Mouse (Mus musculus): ENCODE data around the gene Erich3. TPM values are rescaled to one million over a fixed set of nuclear protein-coding genes. Genes with fewer than 3 reads are reported as not detected.

The Erich3 gene
- total RNA-seq, 2 experiments from 2014 or later, result 5.0 to 6.6 TPM

DNA sequence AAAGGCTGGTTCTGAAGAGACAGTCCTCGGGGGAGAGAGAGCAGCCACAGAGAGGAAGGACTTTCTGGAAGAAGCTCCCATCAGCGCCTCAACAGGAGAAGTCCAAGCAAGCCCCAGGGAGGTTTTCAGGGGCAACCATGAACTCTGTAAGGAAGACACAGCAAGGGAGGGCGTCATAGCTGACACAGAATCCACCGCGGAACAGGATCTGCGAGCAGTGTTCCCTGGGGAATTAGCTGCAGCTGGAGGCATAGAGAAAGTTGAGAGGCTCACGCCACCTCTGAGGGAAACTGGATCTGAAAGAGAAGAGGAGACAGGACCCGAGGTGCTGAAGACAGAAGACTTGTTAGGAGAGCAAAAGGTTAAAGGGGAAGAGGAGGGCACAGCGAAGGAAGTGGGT lies 99.7 kb downstream of the Erich3 start:
- DNase-seq (ENCODE audit: extremely low spot score in 1 of 2, low spot score in 1 of 2), result no peak

DNA sequence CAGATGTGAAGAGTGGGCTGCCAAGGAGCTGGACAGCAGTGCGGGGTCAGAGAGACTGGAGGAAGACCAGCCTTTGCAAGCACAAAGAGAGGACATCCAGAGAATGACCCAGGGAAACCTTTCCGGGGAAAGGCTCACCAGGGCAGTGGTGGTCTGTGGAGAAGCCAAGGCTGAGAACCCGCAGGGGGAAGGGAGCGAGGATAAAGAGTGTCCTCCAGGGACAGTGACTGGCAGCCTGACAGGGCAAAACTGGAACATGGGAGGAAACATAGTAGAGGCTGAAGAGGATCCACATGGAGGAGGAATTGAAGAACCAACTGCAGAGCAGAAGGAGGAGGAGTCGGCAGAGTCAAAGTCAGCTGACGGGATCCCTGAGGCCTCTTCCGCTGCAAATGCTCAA lies 100.5 kb downstream of the Erich3 start:
- DNase-seq (ENCODE audit: extremely low spot score in 1 of 2, low spot score in 1 of 2), result no peak

DNA sequence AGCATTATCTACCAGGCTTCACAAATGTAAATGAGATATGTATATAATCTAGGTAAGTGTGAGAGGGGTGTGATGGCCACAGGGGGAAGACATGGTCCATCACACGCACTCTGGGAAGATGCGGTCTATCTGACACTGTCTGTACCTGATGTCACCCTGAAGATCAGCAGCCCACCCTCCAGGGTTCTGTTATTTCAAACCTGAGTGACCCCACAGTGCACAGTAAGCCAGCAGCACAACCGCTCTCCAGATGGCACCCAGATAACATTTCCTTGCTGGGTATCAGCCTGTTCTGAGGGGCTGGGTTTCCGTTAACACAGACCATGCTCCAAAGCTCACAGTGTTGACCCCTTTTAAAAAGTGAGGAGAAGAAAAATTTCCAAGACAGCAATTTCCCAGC lies 102.7 kb downstream of the Erich3 start:
- no peak for DNase-seq (ENCODE audit: extremely low spot score in 1 of 2, low spot score in 1 of 2)

DNA sequence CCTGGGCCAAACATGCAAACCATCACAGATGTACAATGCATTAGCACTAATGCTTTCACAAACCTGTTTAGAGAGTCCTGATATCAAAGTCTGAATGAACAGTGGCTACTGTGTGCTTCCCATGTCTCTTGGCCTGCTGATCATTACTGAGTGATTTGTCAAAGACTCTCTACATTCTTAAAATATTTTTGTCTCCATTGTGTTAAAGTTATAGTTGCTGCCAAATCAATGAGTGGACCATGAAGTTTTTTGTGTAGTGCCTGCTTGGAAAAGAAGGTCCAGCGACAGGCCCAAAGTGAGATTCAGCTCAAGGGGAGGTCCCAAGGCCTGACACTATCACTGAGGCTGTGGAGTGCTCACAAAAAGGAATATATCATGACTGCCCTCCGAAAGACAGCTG lies 108.0 kb downstream of the Erich3 start:
- DNase-seq (ENCODE audit: extremely low spot score in 1 of 2, low spot score in 1 of 2), result no peak

DNA sequence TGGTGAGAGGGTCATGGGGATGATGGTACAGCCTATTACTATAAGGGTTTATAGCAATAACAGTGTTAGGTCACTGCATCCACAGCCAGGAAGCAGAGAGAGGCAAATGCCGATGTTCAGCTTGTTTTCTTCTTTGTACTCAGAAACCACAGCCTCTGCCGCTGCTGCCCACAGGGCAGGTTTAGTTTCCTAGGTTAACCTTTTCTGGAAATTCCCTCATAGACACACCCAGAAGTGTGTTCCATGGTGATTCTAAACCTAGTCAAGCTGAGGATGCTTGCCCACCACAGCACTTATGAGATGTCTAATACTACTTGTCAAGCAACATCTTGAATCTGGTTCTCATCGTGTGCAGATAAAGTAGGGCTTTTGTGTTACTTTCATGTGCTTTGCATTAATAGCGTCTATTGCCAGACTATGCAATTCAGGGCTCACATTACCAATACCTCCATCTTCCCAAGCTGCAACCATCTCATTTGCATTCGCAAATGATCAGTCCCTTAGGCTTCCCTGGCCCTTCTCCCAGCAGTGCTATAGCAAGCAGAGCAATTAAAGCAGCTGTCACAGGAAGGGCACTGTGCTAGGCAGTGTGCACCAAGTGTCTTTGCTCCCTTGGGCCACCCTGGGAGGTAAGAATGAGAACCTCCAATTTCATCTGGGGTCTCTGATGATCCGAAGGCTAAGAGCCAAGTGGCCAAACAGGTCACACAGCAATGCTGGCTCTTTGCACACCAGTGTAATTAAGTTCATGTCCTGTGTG lies 115.4 kb downstream of the Erich3 start:
- no peak for DNase-seq (ENCODE audit: extremely low spot score in 1 of 2, low spot score in 1 of 2)

DNA sequence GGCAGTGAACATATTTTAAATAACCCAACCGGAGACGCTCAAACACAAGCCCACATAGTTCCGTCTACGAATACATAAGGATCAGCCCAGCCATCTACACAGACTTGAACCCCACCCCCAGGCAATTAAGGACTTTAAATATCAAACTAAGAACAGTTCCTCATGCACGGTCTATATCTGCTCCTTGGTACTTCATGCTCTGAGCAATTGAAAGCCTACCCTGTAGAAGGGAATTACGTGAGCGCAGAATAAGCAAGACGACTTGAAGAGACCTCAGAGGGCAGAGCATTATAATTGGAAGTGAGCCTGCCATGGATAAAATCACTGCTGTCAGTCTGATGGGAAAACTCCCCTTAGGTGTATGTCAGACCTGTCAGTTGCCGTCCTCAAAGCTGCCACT lies 122.7 kb downstream of the Erich3 start:
- no peak for DNase-seq (ENCODE audit: extremely low spot score in 1 of 2, low spot score in 1 of 2)

DNA sequence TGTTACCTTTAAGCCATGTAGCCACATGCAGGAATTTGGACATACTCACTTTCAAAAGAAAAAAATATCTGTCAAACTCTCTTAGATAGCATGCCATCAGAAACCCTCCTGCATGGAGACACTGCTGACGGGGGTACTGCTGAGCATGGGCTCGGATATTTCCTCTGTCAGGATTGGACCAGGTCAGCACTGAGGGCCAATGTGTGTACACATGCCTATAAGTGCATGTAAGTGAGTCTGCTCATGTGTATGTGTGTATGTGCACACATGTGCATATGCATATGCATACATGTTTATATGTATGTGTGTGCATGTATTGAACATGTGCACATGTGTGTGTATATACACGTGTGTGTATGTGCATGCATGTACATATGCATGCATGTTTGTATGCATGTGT lies 124.0 kb downstream of the Erich3 start:
- no peak for DNase-seq (ENCODE audit: extremely low spot score in 1 of 2, low spot score in 1 of 2)

DNA sequence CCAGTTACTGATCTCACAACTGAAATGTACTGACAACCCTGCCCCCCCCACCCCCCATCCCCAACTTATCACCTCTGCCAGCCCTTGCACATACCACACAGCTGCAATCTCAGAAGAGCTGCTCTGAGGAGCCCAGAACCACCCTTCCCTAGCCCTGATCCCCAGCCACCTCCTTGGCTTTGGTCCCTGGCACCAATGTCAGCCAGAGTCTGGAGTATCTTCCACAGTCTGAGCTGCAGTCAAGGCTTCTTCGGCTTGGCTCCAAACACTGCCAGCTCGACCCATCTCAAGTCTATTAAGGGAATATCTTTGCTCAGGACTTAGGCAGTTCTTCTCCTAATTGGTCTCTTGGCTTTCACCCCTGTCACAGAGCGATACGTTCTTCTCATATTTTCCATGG lies 129.9 kb downstream of the Erich3 start:
- DNase-seq (ENCODE audit: extremely low spot score in 1 of 2, low spot score in 1 of 2), result no peak

DNA sequence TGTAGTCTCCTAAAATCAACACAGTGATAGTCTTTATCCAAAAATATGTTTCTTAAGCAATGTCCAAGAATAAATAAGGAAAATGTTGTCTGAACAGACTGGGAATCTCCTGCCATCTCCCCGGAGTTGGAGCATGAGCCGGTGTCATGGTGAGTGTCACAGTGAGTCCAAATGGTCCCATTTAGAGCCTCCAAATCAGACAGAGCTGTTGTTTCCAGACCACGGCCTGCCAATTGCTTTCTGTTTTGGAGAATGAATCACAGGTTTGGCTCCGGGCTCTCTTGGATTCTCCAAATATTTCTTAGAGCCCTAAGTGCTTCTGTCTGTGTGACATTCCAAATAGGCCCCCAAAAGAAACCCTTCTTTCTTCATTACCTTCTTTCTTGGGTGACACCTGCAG lies 135.1 kb downstream of the Erich3 start:
- DNase-seq (ENCODE audit: extremely low spot score in 1 of 2, low spot score in 1 of 2), result no peak

DNA sequence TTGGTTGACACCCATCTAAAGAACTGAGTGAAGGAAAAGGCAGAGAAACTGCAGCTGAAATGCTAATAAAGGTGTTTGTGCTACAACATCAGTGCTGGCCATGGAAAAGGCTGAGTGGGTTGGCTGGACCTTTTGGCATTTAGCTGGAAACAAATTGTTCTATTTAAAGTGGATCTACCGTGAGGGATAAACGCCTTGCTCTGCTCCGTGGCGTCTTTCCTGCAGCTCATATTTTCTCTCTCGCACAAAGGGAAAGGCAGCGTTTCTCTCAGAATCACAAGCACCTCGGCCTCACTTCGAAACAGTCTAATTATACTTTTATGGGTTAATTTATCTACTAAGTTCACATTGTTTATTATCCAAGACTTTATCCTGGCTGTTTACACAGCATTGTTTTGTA lies 136.8 kb downstream of the Erich3 start:
- no peak for DNase-seq (ENCODE audit: extremely low spot score in 1 of 2, low spot score in 1 of 2)

DNA sequence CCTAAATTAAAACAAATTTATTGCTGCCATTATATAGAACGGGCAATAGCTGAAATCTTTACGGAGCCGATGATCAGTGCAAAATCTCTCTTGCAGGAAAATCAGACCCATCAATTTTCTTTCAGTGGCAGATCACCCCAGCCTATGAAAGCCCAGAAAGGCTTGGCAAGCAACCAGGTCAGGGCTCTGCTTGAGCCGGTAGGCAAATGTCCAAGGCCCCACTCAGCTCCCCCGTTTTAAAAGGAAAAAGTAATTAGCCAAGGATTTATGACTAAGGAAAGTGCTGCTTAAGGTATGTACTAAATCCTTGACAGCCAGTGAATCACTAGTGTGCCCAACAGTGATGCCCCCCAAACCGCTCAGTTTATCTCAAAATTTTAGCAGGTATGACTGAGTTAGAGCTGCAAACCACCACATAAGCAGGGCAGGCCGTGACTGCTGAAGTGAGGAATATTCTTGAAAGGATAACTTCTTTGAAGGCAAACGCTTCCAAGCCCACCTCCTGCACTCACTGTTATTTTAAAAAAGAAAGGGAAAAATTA lies 137.3 kb downstream of the Erich3 start:
- no peak for DNase-seq (ENCODE audit: extremely low spot score in 1 of 2, low spot score in 1 of 2)

DNA sequence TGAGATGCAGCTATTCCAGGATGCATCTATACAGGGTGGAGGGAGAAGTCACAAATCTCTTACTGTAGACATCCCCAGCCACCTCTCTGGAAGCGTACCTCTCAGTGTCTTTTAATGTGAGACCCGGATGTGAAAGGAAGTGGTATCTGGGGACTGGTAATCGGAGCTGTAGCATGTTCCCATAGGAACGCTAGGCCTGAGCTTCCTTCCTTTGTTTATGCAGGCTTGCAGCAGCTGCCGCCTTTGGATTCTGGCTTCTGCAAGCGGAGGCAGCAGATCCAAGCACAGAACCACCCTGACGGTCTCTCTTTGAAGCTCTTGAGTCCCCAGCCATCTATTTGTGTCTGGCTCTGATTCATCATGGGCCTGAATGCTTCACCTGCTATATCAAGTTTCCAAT lies 143.0 kb downstream of the Erich3 start:
- peak in 1 of 2 experiments; percentile 37 for DNase-seq (ENCODE audit: extremely low spot score in 1 of 2, low spot score in 1 of 2)

DNA sequence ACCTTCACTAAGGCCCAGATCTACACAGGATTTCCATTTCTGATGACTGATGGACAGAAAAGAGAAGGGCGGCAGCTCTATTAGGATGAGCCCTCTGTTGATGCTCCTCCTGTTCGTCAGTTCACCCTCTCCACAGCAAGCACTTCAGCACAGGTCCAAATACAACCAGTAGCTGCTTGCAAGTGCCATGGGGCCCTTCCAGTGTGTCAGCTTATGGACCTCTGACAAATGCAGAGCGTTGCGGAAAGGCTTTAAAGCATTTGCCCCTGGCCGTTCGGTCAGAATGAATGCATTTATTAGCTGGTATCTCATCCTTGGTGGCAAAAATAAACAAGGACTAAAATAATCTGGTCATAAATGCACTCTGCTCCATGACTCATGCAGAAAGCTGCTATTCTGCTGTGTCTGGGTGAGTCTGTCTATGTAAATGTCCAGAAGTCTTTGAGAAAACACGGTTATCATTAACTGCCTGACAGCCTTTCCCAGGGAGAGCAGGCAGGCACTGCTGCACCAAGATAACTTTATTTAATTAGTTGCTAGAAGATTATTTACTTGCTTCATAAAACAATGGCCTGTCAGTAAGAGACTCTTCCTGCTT lies 146.7 kb downstream of the Erich3 start:
- DNase-seq (ENCODE audit: extremely low spot score in 1 of 2, low spot score in 1 of 2), result no peak

DNA sequence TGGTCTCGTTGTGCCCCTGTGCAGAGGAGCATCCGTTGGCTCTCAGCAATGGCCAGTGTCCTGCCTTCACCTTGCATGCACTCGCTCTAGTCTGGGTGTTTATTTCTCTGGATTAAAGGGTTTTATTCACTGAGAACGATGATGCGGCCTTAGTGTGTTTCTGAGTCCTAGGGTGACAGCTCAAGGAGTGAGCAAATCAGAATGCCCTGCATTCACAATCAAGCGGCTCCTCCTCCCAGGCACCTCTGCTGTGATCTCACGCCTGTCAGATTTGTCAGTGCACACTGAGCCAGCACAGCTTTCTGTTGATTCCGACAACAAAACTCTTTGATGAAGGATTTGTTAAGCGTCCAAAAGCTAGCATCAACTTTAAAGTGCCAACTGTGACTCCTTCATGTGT lies 147.6 kb downstream of the Erich3 start:
- DNase-seq (ENCODE audit: extremely low spot score in 1 of 2, low spot score in 1 of 2), result no peak

DNA sequence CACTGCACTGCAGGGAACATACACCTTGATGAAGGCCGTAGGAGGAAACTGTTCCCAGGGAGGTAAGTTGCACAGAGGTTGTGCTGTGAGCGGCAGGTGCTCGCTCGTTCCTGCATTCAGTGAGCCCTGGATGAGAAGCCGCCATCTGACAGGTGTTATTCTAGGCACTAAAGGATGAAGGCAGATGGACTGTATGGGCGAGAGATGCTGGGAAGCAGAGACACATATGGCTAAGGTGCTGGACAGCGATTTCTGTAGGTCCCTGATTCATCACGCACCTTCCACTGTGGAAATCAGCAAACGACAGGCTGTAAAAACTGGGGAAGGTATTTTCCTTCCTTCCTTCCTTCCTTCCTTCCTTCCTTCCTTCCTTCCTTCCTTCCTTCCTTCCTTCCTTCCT lies 148.2 kb downstream of the Erich3 start:
- no peak for DNase-seq (ENCODE audit: extremely low spot score in 1 of 2, low spot score in 1 of 2)

DNA sequence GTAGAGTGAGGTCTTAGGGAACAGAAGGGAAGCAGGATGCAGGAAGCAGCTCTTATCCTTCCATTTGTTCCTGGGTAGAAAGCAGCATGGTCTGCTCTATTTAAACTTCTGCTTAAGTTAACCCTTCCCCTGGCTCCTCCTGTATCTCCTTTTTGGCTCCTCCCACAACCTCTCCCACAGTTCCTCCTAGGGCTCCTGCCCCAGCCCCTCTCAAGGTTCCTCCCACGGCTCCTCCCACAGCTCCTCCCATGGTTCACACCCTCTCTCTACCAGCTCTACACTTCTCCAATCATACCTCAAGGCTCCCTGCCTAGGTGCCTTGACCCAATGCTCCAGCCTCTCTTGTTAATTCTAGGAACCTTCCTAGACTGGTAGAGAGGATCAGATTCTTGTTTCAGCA lies 149.2 kb downstream of the Erich3 start:
- DNase-seq (ENCODE audit: extremely low spot score in 1 of 2, low spot score in 1 of 2), result no peak

DNA sequence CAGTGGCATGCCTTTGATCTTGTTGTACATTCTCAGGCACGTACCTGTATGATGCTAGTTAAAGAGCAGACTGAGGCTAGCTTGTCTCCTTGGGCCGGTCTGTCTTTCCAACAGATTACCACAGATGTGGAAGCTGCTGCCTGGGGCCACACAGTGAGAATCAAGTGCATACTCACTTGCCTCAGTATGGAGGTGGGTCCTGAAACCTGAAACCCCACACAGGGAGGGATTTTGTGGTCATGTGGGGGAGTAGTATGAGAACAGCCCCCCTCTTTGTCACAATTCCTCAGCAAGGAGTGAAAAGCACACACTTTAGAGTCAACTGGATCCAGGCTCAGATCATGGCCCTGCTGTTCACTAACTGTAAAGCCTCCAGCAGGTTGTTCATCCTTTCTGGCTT lies 151.9 kb downstream of the Erich3 start:
- DNase-seq (ENCODE audit: extremely low spot score in 1 of 2, low spot score in 1 of 2), result no peak

DNA sequence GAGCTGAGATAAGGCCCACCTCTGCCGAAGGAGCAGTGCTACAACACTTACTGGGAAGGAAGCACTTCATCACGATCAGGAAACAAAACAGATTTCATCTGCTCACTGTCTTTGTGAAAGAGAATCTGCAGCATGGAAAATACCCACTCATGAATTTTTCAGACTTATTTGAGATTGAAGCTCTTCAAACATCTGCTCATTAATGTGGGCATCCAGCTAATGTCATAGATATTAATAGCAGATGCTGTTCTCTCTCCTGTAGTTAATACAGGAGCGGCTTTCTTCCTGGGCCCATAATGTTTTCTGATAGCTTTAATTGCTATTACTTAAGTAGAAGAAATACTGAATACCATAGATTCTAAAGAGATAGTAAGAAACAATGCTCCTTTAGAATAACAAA lies 152.6 kb downstream of the Erich3 start:
- no peak for DNase-seq (ENCODE audit: extremely low spot score in 1 of 2, low spot score in 1 of 2)

DNA sequence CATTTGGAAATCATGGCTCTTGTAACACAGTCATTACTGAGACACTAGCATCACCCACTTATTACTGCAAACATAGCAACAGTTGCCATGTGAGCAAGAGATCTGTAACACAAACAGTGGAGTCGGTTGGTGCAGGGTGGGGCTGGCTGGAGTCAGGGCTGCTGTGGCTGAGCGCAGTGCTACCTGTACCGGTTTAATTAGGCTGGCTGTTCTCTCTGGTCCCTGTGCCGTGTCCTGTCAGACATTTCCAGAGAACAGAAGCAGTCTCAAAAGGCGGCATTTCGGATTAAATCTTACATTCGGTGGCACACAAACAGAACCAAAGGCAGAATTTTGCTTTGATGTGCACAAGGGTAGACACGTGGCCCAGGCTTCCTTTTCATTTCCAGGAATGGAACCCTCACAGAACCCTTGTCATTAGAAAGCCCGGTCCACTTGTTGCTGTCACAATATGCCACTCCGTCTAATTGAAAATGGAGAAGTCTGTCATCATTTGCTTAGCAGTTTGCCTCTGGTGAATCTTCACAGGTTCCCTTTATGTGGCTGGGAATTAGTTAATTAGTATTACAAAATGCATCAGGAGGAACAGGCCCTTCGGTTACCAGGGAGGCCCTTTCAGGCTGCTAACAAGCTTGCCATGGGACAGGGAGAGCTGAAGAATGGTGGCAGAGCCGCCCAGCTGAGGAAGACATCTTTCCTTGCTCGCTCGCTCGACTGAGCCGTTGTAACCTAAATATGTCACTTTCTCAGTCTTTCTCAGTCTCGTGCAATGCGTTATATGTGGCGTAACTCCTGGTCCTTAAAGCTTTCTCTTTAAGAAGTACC lies 153.4 kb downstream of the Erich3 start:
- DNase-seq (ENCODE audit: extremely low spot score in 1 of 2, low spot score in 1 of 2), result no peak
